Mouse (Mus musculus): ENCODE data around the gene Tmem201.
"Not testable (repeated sequence)": the region's sequence is repeated elsewhere in the genome, so short reads cannot be mapped to it uniquely, and the experiment has no call there.

Gene Tmem201

DNA sequence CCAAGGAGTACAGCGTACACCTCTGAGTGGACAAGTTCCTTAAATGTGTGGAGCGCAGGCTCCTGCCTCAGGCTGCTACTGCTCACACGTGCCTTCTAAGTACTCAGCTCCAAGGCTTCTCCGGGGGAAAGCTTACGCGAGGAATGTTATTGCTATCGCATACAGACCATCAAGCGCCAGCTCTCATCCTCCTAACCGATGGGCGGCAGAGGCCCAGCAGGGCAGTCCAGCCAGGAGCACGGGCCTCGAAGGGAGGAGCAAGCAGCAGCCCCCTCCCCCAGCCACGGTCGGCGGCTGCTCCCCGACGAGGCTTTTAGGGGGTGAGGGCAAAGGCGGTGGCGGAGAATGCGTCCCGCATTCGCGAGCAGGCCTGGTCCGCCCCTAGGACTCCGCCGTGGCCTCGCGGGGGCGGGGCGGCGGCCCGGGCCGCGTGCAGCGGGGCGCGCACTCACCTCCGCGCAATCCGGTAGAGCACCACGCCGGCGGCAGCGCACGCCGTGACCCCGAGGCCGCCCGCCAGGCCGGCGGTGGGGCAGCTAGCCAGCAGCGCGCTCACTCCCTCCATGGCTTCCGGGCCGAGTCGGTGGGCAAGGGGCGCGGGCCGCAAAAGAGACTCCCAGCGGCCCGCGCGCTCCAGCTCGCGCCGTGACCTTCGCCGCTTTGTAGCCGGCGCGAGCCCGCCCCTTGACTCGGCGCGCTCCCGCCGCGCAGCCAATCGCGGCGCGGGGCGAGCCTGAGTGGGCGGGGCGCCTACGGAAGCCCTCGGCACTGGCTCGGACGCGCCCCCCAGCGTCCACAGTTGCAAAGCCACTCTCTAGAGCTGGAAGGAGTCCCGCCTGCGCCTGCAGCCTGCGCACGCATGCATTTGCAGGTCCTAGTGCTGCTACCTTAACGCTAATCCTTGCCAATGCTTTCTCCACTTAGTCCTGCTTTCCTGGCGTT lies at the start of gene Tmem201:
TSS of gene Tmem201 (minus strand) at position 662 of the 942 bp plus-strand sequence.
- peak; percentile 96 for DNase-seq

DNA sequence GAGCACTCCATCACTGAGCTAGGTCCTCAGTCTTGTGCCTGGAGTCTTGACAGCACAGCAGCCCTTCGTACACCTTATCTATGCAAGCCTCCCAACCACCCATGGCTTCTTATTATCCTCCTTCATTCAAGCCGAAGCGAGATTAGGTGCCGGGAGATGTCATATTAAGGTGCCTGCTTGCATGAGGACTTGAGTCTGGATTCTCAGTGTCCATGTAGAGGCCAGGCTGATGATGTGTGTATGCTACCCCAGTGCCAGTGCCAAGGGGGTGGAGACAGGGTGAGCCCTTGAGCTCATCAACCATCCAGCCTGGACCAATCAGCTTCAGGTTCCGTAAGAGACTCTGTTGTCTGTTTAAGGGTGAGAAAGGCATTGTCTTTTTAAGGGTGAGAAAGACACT lies 47.1 kb upstream of the Tmem201 start:
- DNase-seq = no peak

GRCm38 (mm10) chr4:149784371-149784770 lies 46.5 kb upstream of the Tmem201 start:
- no peak for DNase-seq

- no peak for DNase-seq
Observed at GRCm38 (mm10) chr4:149782975-149783374, 45.1 kb upstream of the Tmem201 start.

GRCm38 (mm10) chr4:149780565-149781356 lies 42.9 kb upstream of the Tmem201 start:
- peak; percentile 33 for DNase-seq

DNA sequence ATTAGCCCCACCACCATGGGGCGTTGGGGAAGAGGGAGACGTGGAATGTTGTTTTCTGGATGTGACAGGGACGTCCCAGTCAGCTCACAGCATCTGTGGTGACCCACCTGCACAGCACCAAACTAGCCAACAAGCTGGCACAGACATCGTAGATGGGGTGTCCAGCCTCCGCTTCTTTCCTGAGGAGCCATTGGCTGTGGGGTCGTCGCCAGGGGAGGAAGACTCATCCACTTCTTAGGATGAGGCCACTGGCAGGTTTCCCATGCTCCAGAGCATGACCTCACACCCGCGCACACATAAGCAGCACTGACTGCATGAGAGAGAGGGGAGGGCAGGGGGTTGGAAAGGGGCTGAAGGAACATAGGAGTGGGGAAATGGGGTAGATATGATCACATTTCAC lies 42.1 kb upstream of the Tmem201 start:
- DNase-seq = no peak

GRCm38 (mm10) chr4:149777126-149777525 lies 39.3 kb upstream of the Tmem201 start:
- DNase-seq = no peak

DNA sequence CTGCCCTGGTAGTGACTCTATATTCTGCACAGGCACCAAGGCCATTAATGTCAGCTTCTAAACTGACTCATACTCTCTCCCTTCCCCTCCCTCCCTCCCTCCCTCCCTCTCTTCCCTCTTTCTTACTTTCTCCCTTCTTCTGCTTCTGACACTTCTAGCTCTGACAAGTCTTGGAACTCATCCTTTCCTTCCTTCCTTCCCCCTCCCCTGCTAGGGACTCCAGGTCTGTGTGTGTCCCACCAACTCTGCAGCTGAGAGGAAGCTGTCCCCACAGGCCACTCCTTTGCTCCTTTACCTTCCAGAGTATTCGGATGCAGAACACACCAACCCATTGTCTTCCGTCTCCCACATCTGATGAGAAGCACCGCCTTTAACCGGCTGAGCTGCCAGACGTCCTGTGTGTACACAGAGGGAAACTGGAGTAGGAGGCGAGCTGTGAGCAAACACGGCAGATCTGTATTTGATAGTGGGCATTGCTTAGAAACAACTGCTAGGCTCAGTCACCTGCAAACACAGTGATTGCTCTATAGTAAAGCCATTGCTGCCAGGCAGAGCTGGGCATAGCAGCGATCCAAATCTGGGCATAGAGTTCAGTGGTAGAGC lies 38.0 kb upstream of the Tmem201 start:
- peak; percentile 26 for DNase-seq

DNA sequence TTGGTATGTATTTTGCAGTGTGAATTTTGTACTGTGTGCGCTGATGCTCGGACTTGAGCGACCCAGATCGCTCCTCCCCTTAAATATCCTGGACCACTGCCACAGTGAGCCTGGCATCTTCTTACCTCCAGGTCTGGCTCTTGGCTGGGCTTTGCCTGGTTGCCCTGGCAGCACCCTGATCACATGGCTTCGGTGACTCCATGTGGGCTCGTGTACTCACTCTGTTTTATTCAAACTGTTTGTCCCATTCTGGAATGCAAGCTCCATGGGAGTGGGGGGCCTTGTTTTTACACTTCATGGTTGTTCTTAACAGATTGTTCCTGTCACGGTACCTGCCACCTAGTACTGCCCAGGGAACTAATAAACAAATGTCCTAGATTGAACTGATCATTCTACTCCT lies 37.5 kb upstream of the Tmem201 start:
- DNase-seq = no peak

GRCm38 (mm10) chr4:149774094-149774470 lies 36.2 kb upstream of the Tmem201 start, which contains the start of gene Slc25a33:
Gene Slc25a33, minus strand, starts transcription at chr4:149774277.
- peak; percentile 97 for DNase-seq

- peak; percentile 49 for DNase-seq
Observed at GRCm38 (mm10) chr4:149773408-149774093, 35.7 kb upstream of the Tmem201 start.

DNA sequence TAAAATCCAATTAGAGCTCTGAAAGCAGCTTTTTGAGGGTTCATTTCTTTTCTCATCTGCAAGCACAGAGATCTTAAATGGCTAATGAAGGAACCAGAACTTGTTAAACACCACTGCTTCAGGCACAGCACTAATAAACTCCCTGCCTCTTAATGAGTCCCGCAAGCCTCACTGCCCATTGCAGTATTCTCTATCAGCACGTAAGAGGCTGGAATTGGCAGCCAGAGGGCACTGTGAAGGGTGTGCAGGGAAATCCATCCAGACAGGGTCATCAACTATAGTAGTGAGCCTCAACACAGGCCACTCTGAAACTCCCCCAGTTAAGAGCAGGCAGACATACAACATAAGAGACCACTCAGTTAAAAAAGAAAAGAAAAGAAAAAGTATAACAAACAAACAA lies 34.5 kb upstream of the Tmem201 start:
- no peak for DNase-seq

DNA sequence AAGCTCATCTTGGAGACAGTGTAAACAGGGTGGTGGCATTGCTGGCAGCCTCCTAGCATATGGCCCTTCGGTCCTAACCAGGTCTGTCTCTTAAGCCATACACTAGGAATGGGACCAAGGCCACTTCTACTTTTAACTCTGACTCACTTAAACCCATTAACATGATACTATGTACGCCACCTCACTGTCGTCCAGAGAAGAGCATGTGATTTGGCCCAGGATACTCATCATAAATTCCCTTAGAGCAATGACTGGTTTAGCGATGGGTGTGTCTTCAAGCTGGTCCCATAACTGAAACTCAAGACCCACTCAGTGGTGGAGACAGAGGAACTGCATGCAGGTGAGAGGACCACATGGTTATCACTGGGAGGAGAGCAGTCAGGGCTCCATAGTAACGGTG lies 27.4 kb upstream of the Tmem201 start:
- DNase-seq = no peak

- DNase-seq = no peak
Observed at GRCm38 (mm10) chr4:149763335-149763734, 25.5 kb upstream of the Tmem201 start.

DNA sequence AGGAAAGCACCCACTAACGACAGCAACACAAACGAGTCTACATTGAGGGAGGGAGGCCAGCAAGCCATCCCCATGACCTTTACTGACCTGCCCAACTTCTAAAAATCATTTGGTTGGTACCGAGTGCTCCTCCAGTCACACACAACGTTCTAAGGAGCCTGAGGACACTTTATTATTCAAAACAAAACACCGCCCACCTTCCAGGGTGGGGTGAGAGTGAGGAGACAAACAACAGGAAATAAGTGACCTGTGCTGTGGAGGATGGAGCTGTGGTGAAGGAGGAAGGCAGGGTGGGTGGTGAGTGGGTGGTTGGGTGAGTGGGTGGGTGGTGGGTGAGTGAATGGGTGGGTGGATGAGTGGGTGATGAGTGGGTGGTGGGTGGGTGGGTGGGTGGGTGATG lies 21.7 kb upstream of the Tmem201 start:
- no peak for DNase-seq

DNA sequence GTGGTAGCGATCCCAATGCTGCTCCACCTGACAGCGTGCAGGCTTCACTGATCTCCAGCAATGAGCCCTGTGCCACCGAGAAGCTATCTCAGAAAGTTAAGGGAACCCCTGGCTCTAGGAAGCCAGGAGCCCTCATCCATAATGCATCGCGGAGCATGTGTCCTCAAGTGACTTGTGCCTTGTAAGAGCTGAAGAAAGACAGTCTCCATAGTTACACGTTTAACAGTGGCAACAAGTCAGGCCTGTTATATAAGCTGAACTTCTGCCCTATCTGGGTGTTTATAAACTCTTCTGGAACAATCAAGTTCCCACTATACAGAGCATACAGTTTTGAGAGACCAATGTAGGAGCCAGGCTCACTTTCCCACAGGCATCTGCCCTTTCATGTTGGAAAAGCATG lies 20.6 kb upstream of the Tmem201 start:
- peak; percentile 47 for DNase-seq

- not testable (repeated sequence) for DNase-seq
Observed at GRCm38 (mm10) chr4:149756546-149756945, 18.7 kb upstream of the Tmem201 start.

DNA sequence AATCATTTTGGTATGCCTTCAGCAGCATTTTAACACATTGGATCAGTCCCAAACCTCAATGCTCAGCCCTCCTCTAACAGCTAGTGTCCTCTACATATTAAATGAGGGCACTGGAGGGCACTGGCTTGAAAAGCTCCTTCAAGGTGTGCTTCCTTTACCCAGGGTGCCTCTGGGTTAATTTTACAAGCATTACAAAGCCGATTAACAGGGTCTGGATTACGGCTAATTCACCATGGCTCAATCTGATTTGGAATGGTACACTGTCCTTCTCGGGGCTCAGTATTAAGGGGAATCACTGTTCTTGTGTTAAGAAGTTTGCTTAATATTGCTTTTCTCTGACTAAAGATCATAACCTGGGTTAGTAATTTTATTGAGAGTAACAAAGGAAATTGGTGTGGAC lies 15.0 kb upstream of the Tmem201 start:
- DNase-seq = no peak

- peak; percentile 68 for DNase-seq
Observed at GRCm38 (mm10) chr4:149752124-149752799, 14.4 kb upstream of the Tmem201 start.

DNA sequence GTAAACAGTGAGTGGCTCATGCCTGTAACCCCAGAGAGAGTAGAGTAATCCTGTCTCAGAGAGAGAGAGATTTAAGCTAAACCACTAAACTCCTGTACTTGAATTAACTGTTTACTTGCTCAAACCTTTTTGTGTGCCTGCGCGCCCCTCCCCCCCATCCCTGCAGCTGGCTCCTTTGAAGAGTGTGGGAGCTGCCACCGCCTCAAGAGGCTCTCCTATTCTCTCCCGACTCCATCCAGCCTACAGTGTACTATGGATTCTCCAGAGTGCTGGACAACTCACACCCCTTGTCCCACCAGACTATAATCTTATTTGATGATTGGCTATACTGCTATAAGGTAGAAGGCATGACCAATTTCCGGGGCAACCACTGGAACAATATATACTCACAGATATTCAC lies 12.8 kb upstream of the Tmem201 start:
- DNase-seq = no peak

DNA sequence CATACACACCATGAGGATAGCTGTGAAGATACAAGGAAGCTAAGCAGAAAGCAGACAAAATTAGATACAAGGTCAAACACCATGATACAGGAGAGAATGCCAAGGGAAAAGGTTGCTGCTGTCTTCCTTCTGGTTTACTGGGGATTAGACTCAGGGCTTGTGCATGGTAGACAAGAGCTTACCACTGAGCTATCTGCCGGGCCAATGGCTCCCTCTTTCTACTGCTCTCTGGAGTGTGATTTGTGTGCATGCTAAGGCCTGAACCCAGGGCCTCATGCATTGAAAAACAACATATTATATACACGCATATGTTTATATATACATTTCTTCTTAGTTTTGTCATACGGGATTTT lies 11.8 kb upstream of the Tmem201 start:
- DNase-seq = not testable (repeated sequence)

- DNase-seq = no peak
Observed at GRCm38 (mm10) chr4:149749003-149749662, 11.3 kb upstream of the Tmem201 start.

All from right cerebral cortex, adult 18-20 months (tissue).